Mouse (Mus musculus): ENCODE measurements at regions not wholly inside any gene's neighbourhood (a gene's known extent, or its start where the extent isn't known, plus 50 kb on each side); places are given as distances from the start of the nearest gene placed in this dataset.
A peak's percentile ranks its signal among the peaks of the same experiment; 100 is the strongest.

DNA sequence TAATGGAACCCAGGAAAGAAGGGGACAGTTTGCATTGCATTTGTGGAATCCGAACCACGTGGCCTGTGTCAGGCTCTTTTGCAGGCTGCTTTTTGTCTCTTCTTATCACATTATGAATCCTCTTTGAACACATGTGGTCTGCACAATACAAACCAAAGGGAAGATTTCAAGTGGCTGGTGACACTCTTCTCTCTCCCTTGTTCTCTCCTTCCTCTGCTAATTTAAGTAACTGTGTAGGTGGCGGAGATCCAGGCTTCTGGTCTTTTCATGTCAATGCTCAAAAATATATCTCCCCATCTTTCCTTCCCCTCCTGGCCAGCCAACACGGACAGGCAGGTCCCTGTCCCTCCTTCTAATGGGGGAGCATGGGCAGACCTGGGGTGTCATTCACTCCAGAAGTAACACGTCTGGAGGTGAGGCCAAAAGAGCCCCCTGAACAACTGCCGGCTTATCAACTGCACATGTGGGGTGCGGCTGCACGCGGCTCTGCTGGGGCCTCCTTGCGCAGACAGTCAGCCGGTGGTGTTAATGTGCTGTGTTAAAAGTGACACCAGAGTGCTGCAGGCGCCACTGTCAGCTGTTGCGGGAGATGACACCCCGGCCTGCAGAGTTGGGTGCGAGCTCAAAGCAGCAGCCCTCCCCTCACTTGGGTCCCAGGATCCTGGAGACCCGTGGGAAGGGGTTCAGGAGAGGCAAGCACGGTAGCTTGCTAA is 130.3 kb upstream of the Gli2 start:
- H3K4me3 ChIP-seq (ENCODE audit: low read depth, low read length), result no peak overlapping the region
- peaks cover 11% of the 10 kb centered on the region for H3K4me1 ChIP-seq (ENCODE audit: control insufficient read depth, insufficient read depth, low read length)
- peak overlapping the region; percentile 39 for H3K4me2 ChIP-seq
- no peak overlapping the region for H3K9ac ChIP-seq (ENCODE audit: low read depth, low read length)
- H3K27me3 ChIP-seq (ENCODE audit: control insufficient read depth, insufficient read depth, low read length), result 0 out of 2 replicates have a peak, but pooled peaks cover 2% of the 10 kb centered on the region
- no peak overlapping the region for H3K27ac ChIP-seq (ENCODE audit: low read depth, low read length)
- 24% methylated on average over 17 of the region's 17 CpGs for WGBS (ENCODE audit: insufficient replicate concordance)
- H3K9me3 ChIP-seq (replicated peaks; ENCODE audit: control insufficient read depth, low read length), result no peaks in the 10 kb centered on the region
- no peak for ATAC-seq (replicated peaks; ENCODE audit: insufficient number of reproducible peaks, low FRiP score, low TSS enrichment)
- H3K36me3 ChIP-seq (ENCODE audit: control insufficient read depth, insufficient read depth, low read length), result no peaks in the 10 kb centered on the region

DNA sequence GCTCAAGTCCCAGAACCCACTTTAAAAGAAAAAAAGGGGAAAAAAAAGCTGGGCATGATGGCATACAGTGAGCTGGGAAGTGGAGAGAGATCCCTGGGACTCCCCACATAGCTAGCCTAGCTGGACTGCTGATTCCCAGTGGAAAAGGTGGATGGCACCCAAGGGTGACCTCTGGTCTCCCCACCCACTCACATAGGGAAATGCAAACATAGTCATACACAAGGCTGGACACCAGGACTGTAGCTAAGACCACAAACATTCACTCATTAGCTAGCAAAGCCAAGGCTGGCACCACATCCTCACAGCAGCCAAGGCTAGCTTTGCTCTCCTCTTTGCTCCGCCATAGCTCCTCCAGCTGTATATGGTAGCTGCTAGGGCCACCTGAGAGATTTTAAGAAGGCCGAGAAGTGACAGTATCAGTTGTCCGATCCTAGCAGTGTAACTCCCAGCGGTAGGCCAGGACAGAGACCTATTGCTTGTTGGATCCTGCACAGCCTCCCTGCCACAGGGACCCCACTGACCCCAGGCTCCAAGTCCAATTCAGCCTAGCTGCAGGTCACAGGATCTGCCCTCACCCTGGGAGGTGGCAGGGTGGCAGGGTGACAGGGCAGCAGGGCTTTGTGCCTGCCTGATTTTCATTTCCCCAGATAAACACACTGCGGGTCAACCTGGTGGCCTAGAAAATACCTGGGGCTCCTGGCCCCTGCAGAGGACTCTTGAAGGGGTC is 119.8 kb upstream of the Gli2 start:
- Histone ChIP-seq H3K9ac (ENCODE audit: low read depth, low read length) (no peak overlapping the region), H3K4me2 (no peak overlapping the region), H3K9me3 (replicated peaks; ENCODE audit: control insufficient read depth, low read length) (no peaks in the 10 kb centered on the region), H3K4me1 (ENCODE audit: control insufficient read depth, insufficient read depth, low read length) (no peaks in the 10 kb centered on the region), H3K36me3 (ENCODE audit: control insufficient read depth, insufficient read depth, low read length) (no peaks in the 10 kb centered on the region), H3K27me3 (ENCODE audit: control insufficient read depth, insufficient read depth, low read length) (no peaks in the 10 kb centered on the region), H3K27ac (ENCODE audit: low read depth, low read length) (no peak overlapping the region), H3K4me3 (ENCODE audit: low read depth, low read length) (no peak overlapping the region)
- no peak for ATAC-seq (replicated peaks; ENCODE audit: insufficient number of reproducible peaks, low FRiP score, low TSS enrichment)
- WGBS (ENCODE audit: insufficient replicate concordance), result 79% methylated on average over 5 of the region's 5 CpGs

- no peak overlapping the region for H3K4me3 ChIP-seq (ENCODE audit: low read depth, low read length)
- H3K4me2 ChIP-seq, result no peak overlapping the region
- H3K36me3 ChIP-seq (ENCODE audit: control insufficient read depth, insufficient read depth, low read length), result no peaks in the 10 kb centered on the region
- WGBS (ENCODE audit: insufficient replicate concordance), result 74% methylated on average over 5 of the region's 5 CpGs
- no peaks in the 10 kb centered on the region for H3K4me1 ChIP-seq (ENCODE audit: control insufficient read depth, insufficient read depth, low read length)
- no peak for ATAC-seq (replicated peaks; ENCODE audit: insufficient number of reproducible peaks, low FRiP score, low TSS enrichment)
- no peaks in the 10 kb centered on the region for H3K27me3 ChIP-seq (ENCODE audit: control insufficient read depth, insufficient read depth, low read length)
- H3K9ac ChIP-seq (ENCODE audit: low read depth, low read length), result no peak overlapping the region
- H3K9me3 ChIP-seq (replicated peaks; ENCODE audit: control insufficient read depth, low read length), result no peaks in the 10 kb centered on the region
- H3K27ac ChIP-seq (ENCODE audit: low read depth, low read length), result no peak overlapping the region
These were observed 114.0 kb upstream of the Gli2 start for GRCm38 (mm10) chr1:119167443-119167842.

DNA sequence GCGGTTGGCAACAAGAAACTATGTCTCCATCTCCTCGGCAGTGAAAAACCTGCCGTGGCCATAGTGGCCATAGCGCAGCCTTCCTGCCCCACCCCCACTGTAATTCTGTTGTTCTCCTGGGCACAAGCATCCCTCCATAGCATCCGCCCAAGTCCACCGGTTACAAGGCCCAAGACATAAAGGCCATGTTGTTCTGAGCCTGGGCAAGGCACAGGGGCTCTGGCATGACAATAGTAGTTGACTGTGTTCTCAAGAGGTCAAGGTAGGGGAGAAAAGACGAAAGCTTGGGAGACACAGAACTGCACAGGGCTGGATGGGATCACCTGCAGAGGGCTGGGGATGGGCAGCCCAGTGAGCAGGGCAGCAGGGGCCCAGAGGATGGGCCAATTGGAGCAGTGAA is 112.9 kb upstream of the Gli2 start:
- WGBS (ENCODE audit: insufficient replicate concordance), result 76% methylated on average over 7 of the region's 7 CpGs

DNA sequence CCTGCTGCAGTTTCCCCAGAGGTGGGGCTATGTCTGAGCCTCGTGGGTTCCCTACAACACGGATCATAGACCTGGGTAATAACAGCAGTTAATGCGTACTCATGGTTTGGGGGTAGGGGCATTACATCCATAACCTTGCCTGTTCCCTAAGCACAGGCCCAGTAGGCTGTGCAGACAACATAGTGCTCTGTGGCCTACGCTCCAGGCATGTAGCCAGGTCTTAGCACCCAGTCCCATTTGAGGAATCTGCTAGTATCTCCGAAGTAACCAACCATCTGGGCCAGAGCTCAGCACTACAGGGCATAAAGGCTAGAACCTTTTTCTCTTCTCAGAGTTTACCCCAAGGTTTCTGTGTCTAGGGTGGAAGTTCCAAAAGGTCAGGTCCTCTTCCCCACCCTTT is 111.4 kb upstream of the Gli2 start:
- no peak overlapping the region for H3K27ac ChIP-seq (ENCODE audit: low read depth, low read length)
- no peak for ATAC-seq (replicated peaks; ENCODE audit: insufficient number of reproducible peaks, low FRiP score, low TSS enrichment)
- WGBS (ENCODE audit: insufficient replicate concordance), result 80% methylated on average over 5 of the region's 5 CpGs
- H3K4me1 ChIP-seq (ENCODE audit: control insufficient read depth, insufficient read depth, low read length), result no peaks in the 10 kb centered on the region
- H3K4me2 ChIP-seq, result no peak overlapping the region
- H3K36me3 ChIP-seq (ENCODE audit: control insufficient read depth, insufficient read depth, low read length), result no peaks in the 10 kb centered on the region
- H3K27me3 ChIP-seq (ENCODE audit: control insufficient read depth, insufficient read depth, low read length), result no peaks in the 10 kb centered on the region
- no peak overlapping the region for H3K4me3 ChIP-seq (ENCODE audit: low read depth, low read length)
- H3K9ac ChIP-seq (ENCODE audit: low read depth, low read length), result no peak overlapping the region
- no peaks in the 10 kb centered on the region for H3K9me3 ChIP-seq (replicated peaks; ENCODE audit: control insufficient read depth, low read length)

More for the DNA sequence above, 112.9 kb upstream of the Gli2 start:
- H3K36me3 ChIP-seq (ENCODE audit: control insufficient read depth, insufficient read depth, low read length), result no peaks in the 10 kb centered on the region
- ATAC-seq (replicated peaks; ENCODE audit: insufficient number of reproducible peaks, low FRiP score, low TSS enrichment), result no peak
- H3K4me3 ChIP-seq (ENCODE audit: low read depth, low read length), result no peak overlapping the region
- H3K9me3 ChIP-seq (replicated peaks; ENCODE audit: control insufficient read depth, low read length), result no peaks in the 10 kb centered on the region
- H3K4me1 ChIP-seq (ENCODE audit: control insufficient read depth, insufficient read depth, low read length), result no peaks in the 10 kb centered on the region
- H3K9ac ChIP-seq (ENCODE audit: low read depth, low read length), result no peak overlapping the region
- no peak overlapping the region for H3K4me2 ChIP-seq
- no peak overlapping the region for H3K27ac ChIP-seq (ENCODE audit: low read depth, low read length)
- H3K27me3 ChIP-seq (ENCODE audit: control insufficient read depth, insufficient read depth, low read length), result no peaks in the 10 kb centered on the region

DNA sequence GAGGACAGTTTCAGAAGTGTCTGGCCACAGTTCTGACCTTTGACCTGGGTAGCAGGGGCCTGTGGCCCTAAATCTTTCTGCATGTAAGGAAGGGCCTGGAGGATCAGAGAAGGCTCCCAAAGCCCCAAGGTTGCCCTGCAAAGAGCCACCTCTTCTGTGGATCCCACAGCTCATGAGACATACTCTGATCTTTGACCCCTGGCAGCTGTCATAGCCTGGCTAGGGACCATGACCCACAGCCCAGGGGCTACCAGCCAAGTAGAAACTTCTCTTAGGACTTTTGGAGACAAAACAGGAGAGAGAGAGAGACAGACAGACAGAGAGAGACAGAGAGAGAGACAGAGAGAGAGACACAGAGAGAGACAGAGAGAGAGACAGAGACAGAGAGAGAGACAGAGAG is 110.4 kb upstream of the Gli2 start:
- no peaks in the 10 kb centered on the region for H3K27me3 ChIP-seq (ENCODE audit: control insufficient read depth, insufficient read depth, low read length)
- H3K27ac ChIP-seq (ENCODE audit: low read depth, low read length), result no peak overlapping the region
- ATAC-seq (replicated peaks; ENCODE audit: insufficient number of reproducible peaks, low FRiP score, low TSS enrichment), result no peak
- no peak overlapping the region for H3K4me3 ChIP-seq (ENCODE audit: low read depth, low read length)
- H3K4me2 ChIP-seq, result no peak overlapping the region
- no peaks in the 10 kb centered on the region for H3K36me3 ChIP-seq (ENCODE audit: control insufficient read depth, insufficient read depth, low read length)
- H3K9me3 ChIP-seq (replicated peaks; ENCODE audit: control insufficient read depth, low read length), result no peaks in the 10 kb centered on the region
- no peak overlapping the region for H3K9ac ChIP-seq (ENCODE audit: low read depth, low read length)
- no peaks in the 10 kb centered on the region for H3K4me1 ChIP-seq (ENCODE audit: control insufficient read depth, insufficient read depth, low read length)

- H3K27ac ChIP-seq (ENCODE audit: low read depth, low read length), result no peak overlapping the region
- no peak overlapping the region for H3K9ac ChIP-seq (ENCODE audit: low read depth, low read length)
- no peak overlapping the region for H3K4me2 ChIP-seq
- ATAC-seq (replicated peaks; ENCODE audit: insufficient number of reproducible peaks, low FRiP score, low TSS enrichment), result no peak
- H3K4me1 ChIP-seq (ENCODE audit: control insufficient read depth, insufficient read depth, low read length), result no peaks in the 10 kb centered on the region
- no peaks in the 10 kb centered on the region for H3K36me3 ChIP-seq (ENCODE audit: control insufficient read depth, insufficient read depth, low read length)
- H3K27me3 ChIP-seq (ENCODE audit: control insufficient read depth, insufficient read depth, low read length), result no peaks in the 10 kb centered on the region
- WGBS (ENCODE audit: insufficient replicate concordance), result 84% methylated on average over 7 of the region's 7 CpGs
- H3K9me3 ChIP-seq (replicated peaks; ENCODE audit: control insufficient read depth, low read length), result no peaks in the 10 kb centered on the region
- no peak overlapping the region for H3K4me3 ChIP-seq (ENCODE audit: low read depth, low read length)
These were observed 109.8 kb upstream of the Gli2 start for GRCm38 (mm10) chr1:119163114-119163740.

- H3K4me3 ChIP-seq (ENCODE audit: low read depth, low read length), result no peak overlapping the region
- no peaks in the 10 kb centered on the region for H3K4me1 ChIP-seq (ENCODE audit: control insufficient read depth, insufficient read depth, low read length)
- no peaks in the 10 kb centered on the region for H3K27me3 ChIP-seq (ENCODE audit: control insufficient read depth, insufficient read depth, low read length)
- H3K9me3 ChIP-seq (replicated peaks; ENCODE audit: control insufficient read depth, low read length), result no peaks in the 10 kb centered on the region
- no peak for ATAC-seq (replicated peaks; ENCODE audit: insufficient number of reproducible peaks, low FRiP score, low TSS enrichment)
- H3K4me2 ChIP-seq, result no peak overlapping the region
- WGBS (ENCODE audit: insufficient replicate concordance), result 76% methylated on average over 3 of the region's 3 CpGs
- no peak overlapping the region for H3K9ac ChIP-seq (ENCODE audit: low read depth, low read length)
- H3K27ac ChIP-seq (ENCODE audit: low read depth, low read length), result no peak overlapping the region
- no peaks in the 10 kb centered on the region for H3K36me3 ChIP-seq (ENCODE audit: control insufficient read depth, insufficient read depth, low read length)
These were observed 108.3 kb upstream of the Gli2 start for GRCm38 (mm10) chr1:119161751-119162150.
